Mouse (Mus musculus) forebrain, postnatal 0 days (tissue): ENCODE measurements around the gene Caskin2. TPM values are rescaled to one million over a fixed set of nuclear protein-coding genes. Genes with fewer than 3 reads are reported as not detected.

Experiments
- ATAC-seq: fragments of 200-750 bp; cut with Nextera tagmentation; 2 replicates; pipeline ENCODE4 v1.8.0; 2017; ENCODE audit warnings: mild to moderate bottlenecking, moderate library complexity
- DNase-seq: peaks from one replicate; pipeline ENCODE4 v3.0.0-alpha.2; 2015
- H3K27ac ChIP-seq: fragments of 300-500 bp; sonication (generic); 2 replicates; pipeline ENCODE4 v1.5.1; 2014; ENCODE audit warnings: low read depth, mild to moderate bottlenecking, antibody characterized with exemption, low read length, moderate library complexity, mixed read lengths
- H3K27me3 ChIP-seq: fragments of 300-500 bp; sonication (generic); 2 replicates; pipeline ENCODE4 v1.6.1; 2014; ENCODE audit warnings: mild to moderate bottlenecking, low read length, mixed read lengths; ENCODE audit not compliant: insufficient read depth
- H3K36me3 ChIP-seq: fragments of 300-500 bp; sonication (generic); 2 replicates; pipeline ENCODE4 v1.6.1; 2014; ENCODE audit warnings: mild to moderate bottlenecking, moderate library complexity; ENCODE audit not compliant: insufficient read depth
- H3K4me1 ChIP-seq: fragments of 300-500 bp; sonication (generic); 2 replicates; pipeline ENCODE4 v1.6.1; 2014; ENCODE audit warnings: antibody characterized with exemption; ENCODE audit not compliant: insufficient read depth
- H3K4me2 ChIP-seq: fragments of 300-500 bp; sonication (generic); 2 replicates; pipeline ENCODE4 v1.6.1; 2014; ENCODE audit warnings: low read depth, mild to moderate bottlenecking, moderate library complexity
- H3K4me3 ChIP-seq: fragments of 300-500 bp; sonication (generic); 2 replicates; pipeline ENCODE4 v1.5.1; 2014; ENCODE audit warnings: low read depth, low read length, mixed read lengths
- H3K9ac ChIP-seq: fragments of 300-500 bp; sonication (generic); 2 replicates; pipeline ENCODE4 v1.6.1; 2014; ENCODE audit warnings: mild to moderate bottlenecking
- H3K9me3 ChIP-seq: fragments of 300-500 bp; sonication (generic); 2 replicates; pipeline ENCODE4 v1.6.1; 2016; ENCODE audit warnings: low read length
- CTCF ChIP-seq: sonication (generic); IDR thresholded peaks from 2 replicates; pipeline ENCODE4 v1.5.1; 2016; ENCODE audit warnings: antibody characterized with exemption, control low read depth, low read depth
- WGBS: fragments of 180-500 bp; shearing (Covaris S2); extraction: QIAGEN DNeasy Blood & Tissue Kit; methylation state at CpG from one replicate; pipeline ENCODE4 v1.1.7; 2014; 5-methylcytosine and 5-hydroxymethylcytosine counted together
- polyA plus RNA-seq: library from polyadenylated mRNA; unstranded; fragments of >200 nt; fragmentation: Nextera tagmentation; extraction: Ambion mirVana; gene quantifications from 2 replicates; pipeline ENCODE4 v1.2.1, GENCODE M21; 2015
- total RNA-seq: library from RNA; depleted of rRNA; stranded (reverse); fragments of >200 nt; gene quantifications from 2 replicates; pipeline ENCODE4 v1.2.3, GENCODE M21; 2014

Gene Caskin2
- total and polyA plus RNA-seq, 2 experiments from 2014 or later: 6.1 to 14.7 TPM

- ATAC-seq (no peak), DNase-seq (no peak)
- Histone ChIP-seq H3K4me2 (no peak overlapping the region), H3K4me3 (no peak overlapping the region), H3K4me1 (peaks cover 14% of the 10 kb centered on the region), H3K9me3 (no peaks in the 10 kb centered on the region), H3K27ac (no peak overlapping the region), H3K36me3 (no peaks in the 10 kb centered on the region; the same call in 1 of the 2 replicates), H3K9ac (no peak overlapping the region), H3K27me3 (no peaks in the 10 kb centered on the region)
- TF ChIP-seq CTCF: no peak
- 36% methylated on average over 18 of the region's 18 CpGs for WGBS
Observed at GRCm38 (mm10) chr11:115775821-115776665, 37.4 kb downstream of the Caskin2 start.

DNA sequence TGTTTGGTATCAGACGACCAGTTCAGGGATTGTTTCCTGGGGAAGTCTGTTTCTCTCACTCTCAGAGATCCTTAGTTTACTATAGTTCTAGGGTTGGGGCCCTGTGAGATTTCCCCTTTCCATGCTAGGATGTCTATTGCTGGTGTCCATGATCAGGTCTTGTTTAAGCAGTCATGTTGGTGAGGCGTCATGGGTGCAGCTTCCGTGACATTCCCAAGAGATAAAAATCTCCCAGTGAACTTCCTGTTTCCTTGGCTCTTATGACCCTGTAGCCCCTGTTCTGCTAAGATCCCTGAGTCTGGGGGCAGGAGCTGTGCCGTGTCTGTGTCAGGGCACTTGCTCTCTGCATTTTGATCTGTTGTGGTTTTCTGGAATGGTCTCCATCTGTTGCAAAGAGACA is 38.8 kb downstream of the Caskin2 start:
- 82% methylated on average over 4 of the region's 4 CpGs for WGBS
- Histone ChIP-seq H3K4me2 (no peak overlapping the region), H3K27me3 (no peaks in the 10 kb centered on the region), H3K9ac (no peak overlapping the region), H3K9me3 (no peaks in the 10 kb centered on the region), H3K4me3 (no peak overlapping the region), H3K36me3 (no peaks in the 10 kb centered on the region; the same call in 1 of the 2 replicates), H3K27ac (no peak overlapping the region), H3K4me1 (no peaks in the 10 kb centered on the region; the same call in 1 of the 2 replicates)
- no peak for TF ChIP-seq CTCF
- ATAC-seq (no peak), DNase-seq (no peak)

- H3K27ac ChIP-seq: no peak overlapping the region
Observed at GRCm38 (mm10) chr11:115768896-115769295, 44.5 kb downstream of the Caskin2 start.

DNA sequence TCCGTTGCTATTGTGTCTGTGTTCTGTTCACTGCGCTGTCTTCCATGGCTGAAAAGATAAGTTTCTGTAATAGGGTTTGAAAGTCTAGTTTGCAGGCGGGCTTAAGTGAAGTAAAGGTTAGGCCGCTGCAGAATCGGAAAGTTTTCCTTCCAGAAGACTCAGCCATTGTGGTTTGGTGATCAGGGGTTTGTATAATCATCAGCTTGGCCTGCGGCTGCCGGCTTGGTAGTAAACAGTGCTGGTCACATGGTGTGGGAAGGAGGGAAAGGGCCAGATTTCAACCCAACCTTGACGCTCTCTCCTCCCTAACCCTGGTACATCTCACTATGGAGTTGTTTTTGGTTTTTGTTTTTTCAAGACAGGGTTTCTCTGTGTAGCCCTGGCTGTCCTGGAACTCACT is 46.5 kb downstream of the Caskin2 start:
- 81% methylated on average over 8 of the region's 8 CpGs for WGBS
- H3K4me2 ChIP-seq: peak overlapping the region; percentile 51
- H3K27ac ChIP-seq: no peak overlapping the region
- no peaks in the 10 kb centered on the region for H3K27me3 ChIP-seq
- DNase-seq: no peak
- no peak overlapping the region for H3K9ac ChIP-seq
- no peaks in the 10 kb centered on the region for H3K9me3 ChIP-seq
- peak overlapping the region; percentile 82; the same call in 1 of the 2 replicates for H3K4me3 ChIP-seq
- H3K4me1 ChIP-seq: peaks cover 5% of the 10 kb centered on the region; the same call in 1 of the 2 replicates
- H3K36me3 ChIP-seq: no peaks in the 10 kb centered on the region
- no peak for ATAC-seq
- no peak for TF ChIP-seq CTCF

More at GRCm38 (mm10) chr11:115768896-115769295, 44.5 kb downstream of the Caskin2 start:
- Histone ChIP-seq H3K4me2 (no peak overlapping the region), H3K9me3 (no peaks in the 10 kb centered on the region), H3K4me1 (peaks cover 5% of the 10 kb centered on the region; the same call in 1 of the 2 replicates), H3K36me3 (no peaks in the 10 kb centered on the region), H3K4me3 (no peak overlapping the region), H3K9ac (no peak overlapping the region), H3K27me3 (no peaks in the 10 kb centered on the region)
- no peak for TF ChIP-seq CTCF
- ATAC-seq (no peak), DNase-seq (no peak)
- 75% methylated on average over 3 of the region's 3 CpGs for WGBS

DNA sequence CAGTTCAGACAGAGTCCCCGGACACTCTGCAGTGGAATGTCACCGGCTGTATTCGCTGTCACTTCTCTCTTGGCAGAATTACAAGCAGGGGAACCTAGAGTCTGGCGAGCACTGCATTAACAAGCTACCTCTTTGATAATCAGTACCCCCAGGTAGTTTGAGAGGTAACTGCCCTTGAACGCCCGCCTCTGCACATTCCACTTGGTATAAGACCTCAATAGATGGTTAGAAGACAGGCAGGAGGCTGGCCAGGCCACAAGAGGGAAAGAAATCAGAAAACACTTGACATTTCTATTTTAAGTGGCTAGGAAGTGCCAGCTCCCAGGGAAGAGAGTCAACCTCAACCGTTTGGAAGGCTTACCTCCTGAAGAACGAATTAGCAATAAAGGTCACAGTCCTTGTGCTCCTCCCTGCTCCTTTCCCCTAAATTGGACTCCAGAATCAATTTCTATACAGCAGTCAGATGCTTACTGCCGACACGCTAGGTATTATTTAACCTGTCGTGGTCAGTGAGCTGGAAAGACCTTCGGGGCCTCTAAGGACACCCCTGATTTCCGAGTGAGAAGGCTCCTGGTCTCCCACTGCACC is 47.0 kb downstream of the Caskin2 start:
- peak overlapping the region; percentile 82 for H3K4me3 ChIP-seq
- H3K27ac ChIP-seq: peak overlapping the region; percentile 94
- H3K36me3 ChIP-seq: no peaks in the 10 kb centered on the region
- H3K4me1 ChIP-seq: peaks cover 5% of the 10 kb centered on the region; the same call in 1 of the 2 replicates
- TF ChIP-seq CTCF: no peak
- ATAC-seq (no peak), DNase-seq (no peak)
- no peaks in the 10 kb centered on the region for H3K9me3 ChIP-seq
- peak overlapping the region; percentile 51 for H3K4me2 ChIP-seq
- peak overlapping the region; percentile 74 for H3K9ac ChIP-seq
- no peaks in the 10 kb centered on the region for H3K27me3 ChIP-seq
- 31% methylated on average over 13 of the region's 13 CpGs for WGBS

- Histone ChIP-seq H3K27ac (peak overlapping the region; percentile 94), H3K9me3 (no peaks in the 10 kb centered on the region), H3K36me3 (no peaks in the 10 kb centered on the region), H3K4me1 (peaks cover 5% of the 10 kb centered on the region; the same call in 1 of the 2 replicates), H3K4me2 (peak overlapping the region; percentile 51), H3K4me3 (peak overlapping the region; percentile 82), H3K9ac (peak overlapping the region; percentile 74), H3K27me3 (no peaks in the 10 kb centered on the region)
- TF ChIP-seq CTCF: no peak
- under 1% methylated on average over 34 of the region's 34 CpGs for WGBS
- no peak for DNase-seq
- peak; percentile 76 for ATAC-seq
Observed at GRCm38 (mm10) chr11:115765607-115766141, 47.8 kb downstream of the Caskin2 start.
